Mouse (Mus musculus) 416B (cell line): ENCODE measurements around the gene Ptpn18.
"Not testable (repeated sequence)": the region's sequence is repeated elsewhere in the genome, so short reads cannot be mapped to it uniquely, and the experiment has no call there.

Experiments used
- DNase-seq: peaks from one replicate; pipeline ENCODE4 v3.0.0; 2011; ENCODE audit warnings: low read depth

Ptpn18 gene

DNA sequence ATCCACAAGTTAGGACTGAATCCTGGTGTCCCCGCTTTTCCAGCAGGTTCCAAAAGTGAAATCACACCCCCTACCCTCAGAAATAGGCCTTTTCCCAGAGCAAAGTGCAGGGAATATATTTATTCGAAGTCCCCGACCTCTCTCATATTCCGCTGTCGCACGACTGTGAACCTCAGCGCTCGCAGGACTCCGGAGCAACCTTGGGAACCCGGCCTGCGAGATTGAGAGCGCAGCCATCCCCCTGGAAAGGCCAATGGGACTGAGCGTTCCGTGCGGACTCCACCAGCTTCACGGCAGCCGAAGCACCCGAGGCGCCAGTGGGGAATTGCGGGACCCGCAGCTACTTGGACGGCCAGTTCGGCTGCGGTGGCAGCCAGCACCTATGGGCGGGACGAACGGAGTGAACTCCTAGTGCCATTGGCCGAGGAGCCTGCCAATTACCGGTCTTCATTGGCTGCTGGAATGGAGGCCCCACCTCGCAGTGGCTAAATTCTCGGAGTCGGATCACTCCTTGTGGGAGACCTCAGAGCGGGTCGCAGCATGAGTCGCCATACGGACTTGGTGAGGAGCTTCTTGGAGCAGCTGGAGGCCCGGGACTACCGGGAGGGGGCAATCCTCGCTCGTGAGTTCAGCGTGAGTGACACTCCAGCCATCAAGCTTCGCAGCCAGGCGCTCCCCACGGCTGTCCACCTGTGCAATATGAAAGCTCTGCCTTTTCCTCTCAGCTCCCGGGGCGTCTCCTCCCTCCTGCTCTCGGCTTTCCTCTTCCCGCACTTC lies at the start of gene Ptpn18:
Gene Ptpn18, plus strand, starts transcription at position 479 of the 777 bp plus-strand sequence.
- peak; percentile 81 for DNase-seq

DNA sequence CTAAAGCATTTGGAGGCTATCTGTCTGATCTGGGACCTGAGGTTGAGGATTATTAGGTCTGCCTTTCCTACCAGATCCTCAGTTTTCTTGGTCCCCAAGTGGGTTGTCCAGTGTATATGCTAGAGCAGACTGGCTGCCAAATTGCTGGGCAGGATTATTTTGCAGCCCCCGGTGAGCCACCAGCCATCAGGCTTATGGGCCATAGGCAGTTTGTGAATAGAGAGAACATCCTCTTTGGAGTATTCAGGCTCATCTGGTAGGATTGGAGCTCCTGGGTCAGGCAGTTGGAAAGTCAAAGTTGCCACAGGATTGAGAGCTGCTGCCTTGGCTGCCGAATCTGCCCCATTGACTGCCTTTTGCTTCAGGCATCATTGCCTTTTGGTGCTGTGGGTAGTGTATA lies 31.1 kb upstream of the Ptpn18 start:
- no peak for DNase-seq

DNA sequence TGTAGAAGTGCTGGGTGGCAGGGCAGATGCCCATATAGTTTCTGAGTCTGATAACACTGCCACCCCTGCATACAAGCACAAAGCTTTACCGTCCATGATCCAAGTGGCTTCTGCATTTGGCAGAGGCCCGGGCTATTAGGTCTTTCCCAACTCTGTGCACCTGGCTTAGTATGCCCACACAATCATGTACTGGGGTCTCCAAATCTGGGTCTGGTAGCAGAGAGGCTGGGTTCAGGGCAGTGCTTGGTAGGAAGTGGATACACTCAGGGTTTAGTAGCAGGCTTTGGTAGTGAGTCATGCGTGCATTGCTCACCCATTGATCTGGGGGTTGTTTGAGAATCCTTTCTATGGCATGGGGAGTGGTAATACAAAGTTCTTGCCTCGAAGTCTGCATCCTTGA lies 30.3 kb upstream of the Ptpn18 start:
- no peak for DNase-seq

DNA sequence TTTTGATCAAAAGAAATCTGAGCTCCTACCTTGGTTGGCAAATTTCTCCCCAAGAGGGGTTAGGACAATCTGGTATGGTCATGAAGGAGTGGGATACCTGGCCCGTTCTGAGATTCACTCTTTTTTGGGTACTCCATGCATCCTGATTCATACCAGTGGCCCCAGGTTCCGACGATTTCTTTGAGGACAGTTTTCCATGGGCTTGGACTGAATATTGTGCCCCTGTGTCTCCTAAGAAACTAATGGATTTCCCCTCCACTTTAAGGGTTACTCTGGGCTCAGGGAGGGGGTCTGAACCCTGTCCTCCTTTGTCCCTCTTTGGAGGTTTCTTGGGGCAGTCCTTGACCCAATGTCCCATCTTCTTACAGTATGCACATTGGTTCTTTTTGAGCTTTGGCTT lies 28.6 kb upstream of the Ptpn18 start:
- no peak for DNase-seq

DNA sequence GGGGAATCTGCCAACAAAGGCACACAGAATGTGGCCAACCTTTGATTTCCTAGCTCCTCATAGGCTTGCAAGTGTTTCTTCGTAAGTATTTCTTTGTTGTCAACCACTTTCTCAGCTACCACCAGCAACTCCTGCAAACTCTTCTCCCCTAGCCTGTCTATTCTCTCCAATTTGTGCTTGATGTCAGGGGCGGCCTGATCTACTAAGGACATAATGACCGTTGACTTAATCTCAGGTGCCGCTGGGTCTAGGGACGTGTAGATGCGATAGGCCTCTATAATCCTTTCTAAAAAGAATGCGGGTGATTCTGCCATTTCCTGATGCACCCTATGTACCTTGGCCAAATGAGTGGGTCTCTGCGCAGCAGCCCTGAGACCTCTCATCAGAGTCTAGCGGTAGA lies 28.1 kb upstream of the Ptpn18 start:
- DNase-seq, result no peak

DNA sequence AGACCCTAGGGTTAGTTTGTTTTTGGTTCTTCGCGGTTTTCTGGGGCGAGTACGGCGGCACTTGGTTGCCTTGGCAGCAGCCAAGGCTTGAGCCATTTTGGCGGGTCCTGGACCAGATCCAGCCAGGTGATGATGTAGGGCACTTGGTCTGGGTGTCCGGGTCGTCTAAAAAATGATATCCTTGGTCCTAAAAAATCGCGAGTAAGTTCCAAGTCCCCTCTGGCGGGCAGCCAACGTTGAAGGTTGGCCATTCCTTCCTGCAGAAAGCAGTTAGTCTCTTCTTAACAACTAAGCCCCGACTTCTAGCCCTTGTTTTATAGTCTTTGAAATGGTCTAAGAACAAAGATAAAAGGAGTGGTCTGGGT lies 27.2 kb upstream of the Ptpn18 start:
- no peak for DNase-seq

DNA sequence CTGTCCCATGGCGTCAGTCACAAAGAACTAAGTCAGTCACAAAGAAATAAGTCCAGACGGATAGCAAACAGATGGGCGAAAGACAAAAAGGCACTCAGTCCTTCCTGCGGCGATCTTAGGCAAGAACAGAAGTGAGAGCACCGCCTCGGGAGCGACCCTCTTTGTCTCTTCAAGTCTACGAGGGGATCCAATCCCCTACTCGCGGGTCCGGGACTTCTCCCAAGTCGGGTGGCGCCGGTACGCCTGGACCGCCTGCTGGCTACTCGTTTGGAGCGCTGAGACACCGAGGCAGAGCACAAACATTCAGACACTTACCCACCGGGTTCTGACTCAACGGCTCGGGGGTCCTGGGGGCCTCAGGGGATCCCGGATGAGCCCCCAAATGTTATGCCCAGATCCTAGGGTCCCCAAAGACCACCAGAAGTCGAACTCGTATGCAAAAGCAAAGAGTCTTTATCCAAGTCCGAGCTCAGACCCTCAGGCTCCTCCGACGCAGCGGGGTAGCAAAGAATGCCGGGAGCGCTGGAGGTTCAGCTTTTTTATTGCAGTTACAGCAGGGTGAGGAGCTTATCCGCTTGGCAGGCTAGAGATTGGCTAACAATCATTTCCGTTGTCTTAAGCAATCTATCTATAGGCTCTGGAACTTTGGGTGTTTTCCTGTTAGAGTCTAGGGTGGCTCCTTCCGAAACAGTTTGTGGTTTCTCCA lies 26.6 kb upstream of the Ptpn18 start:
- no peak for DNase-seq

DNA sequence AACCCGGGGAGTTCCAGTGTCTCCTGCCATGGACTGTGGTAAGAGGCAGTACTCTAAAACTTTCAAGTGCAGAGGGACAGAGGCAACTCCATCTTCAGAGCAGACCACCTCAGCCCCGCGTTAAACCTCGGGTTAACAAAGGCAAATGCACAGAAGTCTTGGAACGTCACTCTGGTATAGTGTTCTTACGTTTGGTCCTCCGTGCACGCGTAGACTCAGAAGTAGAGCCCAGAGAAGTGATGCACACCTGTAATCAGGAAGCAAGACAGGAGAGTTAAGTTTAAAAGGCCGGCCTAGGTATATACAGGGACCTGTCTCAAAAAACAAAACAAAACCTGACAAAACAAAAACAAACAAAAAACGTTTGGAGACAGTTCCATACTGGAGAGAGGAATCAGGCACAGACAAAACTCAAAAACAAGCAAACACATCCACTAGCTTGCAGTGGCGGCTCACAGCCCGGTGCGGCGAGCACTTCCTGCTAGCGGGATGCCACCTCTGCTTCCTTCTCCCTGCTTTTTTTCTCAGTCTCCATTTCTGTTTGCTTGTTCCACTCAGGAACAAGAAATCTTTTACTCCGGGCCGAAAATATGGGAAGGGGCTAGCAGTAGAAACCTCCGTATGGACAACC lies 25.6 kb upstream of the Ptpn18 start:
- no peak for DNase-seq

DNA sequence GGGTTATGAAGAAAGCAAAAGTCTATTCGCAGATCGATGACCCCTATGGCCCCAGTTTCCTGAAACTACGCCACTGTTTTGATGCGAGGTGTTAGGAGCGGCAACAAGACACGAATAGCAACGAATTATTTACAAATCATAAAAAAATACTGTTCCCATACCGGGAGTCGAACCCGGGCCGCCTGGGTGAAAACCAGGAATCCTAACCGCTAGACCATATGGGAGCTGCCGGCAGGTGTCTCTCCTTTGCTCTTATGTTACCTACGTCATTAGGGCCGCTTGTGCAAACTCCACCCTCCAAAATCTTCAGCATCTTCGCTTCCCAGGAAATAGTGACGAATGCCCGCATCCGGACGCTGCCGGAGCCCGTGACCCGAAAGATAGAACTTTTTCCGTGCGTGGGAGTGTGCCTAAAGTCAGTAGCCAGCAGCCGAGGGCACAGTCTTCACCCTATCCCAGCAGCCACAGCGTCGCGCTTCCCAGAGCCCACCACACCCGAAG lies 24.9 kb upstream of the Ptpn18 start:
- DNase-seq, result no peak

DNA sequence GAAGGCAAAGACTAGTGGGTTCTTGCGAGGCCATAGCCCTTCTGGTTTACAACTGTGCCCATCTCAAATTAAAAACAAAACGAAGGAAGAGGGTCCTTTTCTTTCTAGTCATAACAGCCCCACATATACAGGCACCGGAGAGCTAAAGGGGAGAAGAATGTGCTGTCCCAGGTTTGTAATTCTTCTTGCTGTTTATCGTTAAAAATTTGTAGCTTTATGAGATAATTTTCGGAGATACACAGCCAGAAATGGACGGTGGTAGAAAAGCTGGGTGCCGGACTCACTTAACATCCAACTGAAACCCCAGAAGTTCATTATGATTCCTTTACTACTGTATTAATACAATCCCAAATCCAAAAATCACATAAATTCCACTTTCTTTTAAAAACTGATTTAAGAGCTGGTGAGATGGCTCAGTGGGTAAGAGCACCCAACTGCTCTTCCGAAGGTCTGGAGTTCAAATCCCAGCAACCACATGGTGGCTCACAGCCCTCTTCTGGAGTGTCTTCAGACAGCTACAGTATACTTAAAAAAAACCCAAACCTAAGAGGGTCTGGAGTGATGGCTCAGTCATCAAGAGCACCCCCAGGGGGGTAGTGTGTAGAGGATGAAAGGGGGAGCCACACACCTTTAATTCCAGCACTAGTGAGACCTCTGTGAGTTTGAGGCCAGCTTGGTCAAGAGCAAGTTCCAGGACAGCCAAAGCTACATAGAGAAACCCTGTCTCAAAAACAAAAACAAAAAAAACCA lies 24.0 kb upstream of the Ptpn18 start:
- DNase-seq, result no peak

DNA sequence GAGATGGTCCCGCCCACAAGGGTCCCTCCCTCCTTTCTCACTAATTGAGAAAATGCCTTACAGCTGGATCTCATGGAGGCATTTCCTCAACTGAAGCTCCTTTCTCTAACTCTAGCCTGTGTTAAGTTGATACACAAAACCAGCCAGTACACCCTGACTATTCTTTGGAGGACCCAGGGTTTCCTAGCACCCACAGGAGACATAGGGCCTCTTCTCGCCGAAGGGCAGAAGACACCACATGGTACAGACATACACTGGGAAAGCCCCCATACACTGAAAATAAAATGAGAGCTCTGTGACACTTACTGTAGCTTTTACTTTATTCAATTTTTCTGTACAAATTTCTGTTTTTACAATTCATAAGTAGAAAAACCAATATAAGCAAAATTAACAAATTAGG lies 23.2 kb upstream of the Ptpn18 start:
- no peak for DNase-seq

DNA sequence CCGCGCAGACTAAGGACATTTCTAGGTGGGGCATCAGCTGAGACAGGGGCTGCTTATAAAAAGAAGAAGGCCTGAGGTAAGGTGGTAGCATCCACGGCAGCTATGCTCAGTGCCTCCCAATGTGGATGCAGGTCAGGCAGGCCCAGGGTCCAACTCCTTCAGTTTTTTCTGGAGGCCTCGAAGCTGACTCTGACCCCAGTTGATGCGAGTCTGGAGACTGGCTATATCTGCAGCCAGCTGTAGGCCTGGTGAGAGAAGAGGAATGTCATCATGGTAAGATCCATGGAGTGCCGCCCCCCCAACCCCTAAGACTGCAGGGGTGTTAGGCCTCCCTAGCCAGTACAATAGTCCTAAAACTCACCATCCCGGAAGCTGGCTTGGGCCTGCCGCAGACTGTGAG lies 22.2 kb upstream of the Ptpn18 start:
- not testable (repeated sequence) for DNase-seq

DNA sequence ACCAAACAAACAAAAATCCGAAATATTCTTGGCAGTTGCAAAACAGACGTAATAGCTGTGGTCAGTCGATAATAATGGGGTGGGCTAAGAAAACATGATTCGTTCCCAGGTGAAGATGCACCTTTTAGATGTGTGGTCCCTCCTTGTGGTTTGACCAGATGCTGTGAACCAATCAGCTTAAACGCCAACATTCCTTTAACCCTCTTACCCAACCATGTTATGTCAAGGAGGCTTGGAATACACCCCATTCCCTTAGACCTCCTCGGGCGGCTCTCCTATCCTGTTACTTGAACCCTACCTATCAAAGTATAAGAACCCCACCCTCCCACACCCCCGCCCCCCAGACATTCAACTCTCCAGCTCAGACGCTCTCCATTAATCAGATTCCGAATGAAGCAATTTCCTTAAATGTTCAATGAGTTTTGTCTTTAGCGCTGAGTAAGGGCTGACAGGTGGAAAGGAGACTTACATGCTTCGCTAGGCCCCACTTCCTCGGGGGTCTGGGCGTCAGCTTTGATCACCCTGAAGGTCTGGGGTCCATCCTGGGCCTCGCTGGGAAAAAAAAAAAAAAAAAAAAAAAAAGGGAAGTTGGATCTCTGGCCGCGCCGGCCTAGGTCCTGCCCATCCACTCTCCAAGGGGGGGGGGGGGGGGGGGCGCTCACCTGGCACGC lies 21.0 kb upstream of the Ptpn18 start:
- DNase-seq, result peak; percentile 36

DNA sequence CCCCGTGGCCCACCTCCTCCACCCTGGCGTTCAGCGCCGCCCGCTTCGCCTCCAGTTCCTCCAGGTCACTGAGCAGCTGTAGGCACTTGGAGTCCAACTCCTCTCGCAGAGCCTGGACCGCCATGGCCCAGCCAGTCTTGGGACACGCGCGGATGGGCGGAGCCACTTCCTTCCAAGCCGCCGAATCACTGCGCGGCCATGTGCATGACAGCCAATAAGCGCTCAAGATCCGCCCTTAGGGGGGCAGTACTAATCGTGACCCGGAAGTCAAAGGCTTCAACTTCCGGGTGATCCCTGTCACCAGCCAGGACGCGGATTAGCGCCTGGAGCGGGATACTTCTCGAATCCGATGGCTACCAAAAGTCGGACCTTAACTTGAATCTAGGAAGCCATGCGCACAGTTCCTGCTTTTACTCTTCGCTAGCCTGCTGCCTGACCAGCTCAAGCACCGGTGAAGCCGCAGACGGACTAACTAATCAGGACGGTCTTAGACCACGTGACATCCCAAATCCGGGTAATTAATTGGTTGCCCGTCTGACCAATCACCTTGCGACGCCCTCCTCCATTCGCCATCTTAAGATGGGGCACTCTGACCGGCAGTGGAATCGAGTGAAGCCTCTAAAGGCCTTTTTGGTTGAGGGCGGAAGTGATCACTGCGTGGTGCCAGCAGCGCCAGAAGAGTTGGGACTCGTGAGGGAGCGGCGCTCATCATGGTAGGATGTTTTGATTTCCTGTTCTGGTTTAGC lies 20.2 kb upstream of the Ptpn18 start, which contains the start of the genes Ccdc115 and Imp4:
Gene Ccdc115, minus strand, starts transcription at position 458 of the 746 bp plus-strand sequence.
Gene Imp4, plus strand, starts transcription at position 637 of the 746 bp plus-strand sequence.
- DNase-seq, result peak; percentile 100

DNA sequence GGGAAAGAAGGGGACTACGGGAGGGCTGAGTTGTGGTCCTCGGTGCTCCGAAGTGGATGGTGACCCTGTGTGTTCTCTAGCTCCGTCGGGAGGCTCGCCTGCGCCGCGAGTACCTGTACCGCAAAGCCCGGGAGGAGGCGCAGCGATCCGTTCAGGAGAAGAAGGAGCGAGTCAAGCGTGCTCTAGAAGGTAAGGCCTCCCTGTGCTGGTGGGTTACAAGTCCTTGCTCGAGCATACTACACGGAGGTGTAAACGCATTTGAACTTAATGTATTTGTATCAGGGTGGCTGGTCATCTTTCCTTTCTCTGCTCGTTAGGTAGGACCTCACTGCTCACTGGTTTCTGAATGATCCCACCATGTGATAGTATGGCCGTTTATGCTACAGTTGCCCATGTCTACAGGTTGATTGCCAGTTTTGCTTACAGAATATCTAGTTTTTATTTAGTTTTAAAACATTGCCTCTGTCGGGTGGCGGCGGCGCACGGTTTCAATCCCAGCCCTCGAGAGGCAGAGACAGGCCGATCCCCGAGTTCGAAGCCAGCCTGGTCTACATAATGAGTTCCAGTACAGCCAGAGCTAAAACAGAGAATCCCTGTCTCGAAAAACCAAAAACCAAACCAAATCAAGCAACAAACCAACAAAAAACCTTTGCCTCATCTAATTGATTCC lies 19.5 kb upstream of the Ptpn18 start:
- DNase-seq, result no peak

DNA sequence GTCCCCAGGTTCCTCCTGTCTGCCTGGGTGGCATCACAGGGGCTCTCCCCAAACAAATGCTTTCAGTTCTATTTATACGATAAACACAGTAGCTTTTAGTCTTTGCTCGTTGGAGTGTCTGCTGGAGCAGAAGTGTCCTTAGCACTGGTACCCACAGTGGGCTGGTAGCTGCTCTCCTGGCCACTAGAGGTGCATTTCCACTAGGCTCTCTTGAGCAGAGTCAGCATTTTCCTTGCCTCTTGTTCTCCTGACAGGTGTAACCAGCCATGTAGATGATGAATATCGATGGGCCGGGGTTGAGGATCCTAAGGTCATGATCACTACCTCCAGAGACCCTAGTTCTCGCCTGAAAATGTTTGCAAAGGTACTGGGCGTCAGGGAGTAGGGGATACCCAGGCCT lies 16.4 kb upstream of the Ptpn18 start:
- DNase-seq, result no peak

DNA sequence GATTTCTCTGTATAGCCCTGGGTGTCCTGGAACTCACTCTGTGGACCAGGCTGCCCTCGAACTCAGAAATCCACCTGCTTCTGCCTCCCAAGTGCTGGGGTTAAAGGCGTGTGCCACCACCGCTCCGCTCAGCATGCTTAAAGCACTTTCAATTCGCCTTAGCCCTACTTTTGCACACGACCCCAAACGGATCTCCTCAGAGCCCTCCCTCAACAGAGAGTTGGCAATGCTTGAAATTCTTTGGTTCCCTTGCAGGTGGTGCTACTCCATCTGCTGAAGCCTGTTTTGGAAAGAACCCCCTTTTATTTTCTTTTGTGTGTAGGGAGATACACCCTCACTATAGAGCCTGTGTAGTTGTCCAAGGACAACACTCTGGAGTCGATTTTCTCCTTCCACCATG lies 1.1 kb upstream of the Ptpn18 start:
- DNase-seq, result no peak

DNA sequence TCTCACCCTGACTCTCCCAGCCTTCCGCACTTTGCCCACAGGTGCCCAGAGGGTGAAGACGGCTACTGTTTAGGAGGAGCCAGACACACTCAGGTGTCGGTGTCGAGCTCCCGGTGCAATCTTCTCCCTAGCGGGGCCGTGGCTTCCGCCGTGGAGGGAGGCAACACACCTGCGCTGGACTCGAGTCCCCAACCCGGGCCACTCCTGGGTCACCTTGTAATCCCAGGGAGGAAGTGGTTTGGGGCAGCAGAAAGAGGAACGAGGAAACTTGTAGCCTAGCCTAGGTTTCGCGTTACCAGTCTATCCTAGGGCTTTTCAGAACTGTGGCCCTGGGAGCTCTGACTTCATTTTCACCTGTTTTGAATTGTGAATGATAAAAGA lies 489 bp downstream of the Ptpn18 start:
- no peak for DNase-seq

DNA sequence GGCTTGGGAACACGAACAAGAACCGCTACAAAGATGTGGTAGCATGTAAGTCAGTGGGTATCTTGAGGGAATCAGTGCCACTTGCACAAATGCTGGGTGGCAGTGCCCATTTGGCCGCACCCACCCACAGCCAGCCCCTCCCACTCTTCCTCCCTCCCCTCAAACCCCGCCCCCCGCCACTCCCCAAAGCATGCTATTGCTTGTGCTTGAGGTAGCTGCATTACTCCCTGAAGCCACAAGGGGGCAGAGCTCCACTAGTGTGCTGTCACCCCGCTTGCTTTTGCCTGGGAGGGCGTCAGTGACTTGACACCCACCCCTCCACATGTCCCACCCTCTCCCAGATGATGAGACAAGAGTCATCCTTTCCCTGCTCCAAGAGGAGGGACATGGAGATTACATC lies 3.2 kb downstream of the Ptpn18 start:
- peak; percentile 85 for DNase-seq

DNA sequence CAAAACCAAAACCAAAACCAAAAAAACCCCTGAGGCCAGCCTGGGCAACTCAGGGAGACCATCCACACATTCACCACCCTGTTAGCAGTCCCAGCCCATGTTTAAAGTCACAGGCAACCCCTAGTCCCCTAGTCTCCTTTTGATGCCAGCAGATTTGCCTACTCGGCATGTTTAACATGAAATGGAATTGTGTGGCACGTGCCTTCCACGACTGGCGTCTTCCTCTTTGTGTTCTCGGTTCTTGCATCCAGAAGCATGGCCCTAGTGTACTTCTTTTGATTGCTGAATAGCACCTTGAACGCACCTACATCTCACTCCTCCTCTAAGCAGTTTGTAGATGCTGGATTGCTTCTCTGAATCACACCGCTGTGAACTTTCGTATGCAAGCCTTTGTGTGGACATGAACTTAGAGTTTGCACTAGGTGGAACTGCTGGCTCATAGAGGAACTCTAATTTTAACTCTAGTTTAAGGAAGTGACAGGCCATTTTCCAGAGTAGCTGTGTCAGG lies 4.8 kb downstream of the Ptpn18 start:
- DNase-seq, result peak; percentile 80
